Mouse (Mus musculus) retina, adult 2 months (tissue): ENCODE measurements at regions not wholly inside any gene's neighbourhood (a gene's known extent, or its start where the extent isn't known, plus 50 kb on each side); places are given as distances from the start of the nearest gene placed in this dataset.
A peak's percentile ranks its signal among the peaks of the same experiment; 100 is the strongest.
"Not testable (repeated sequence)": the region's sequence is repeated elsewhere in the genome, so short reads cannot be mapped to it uniquely, and the experiment has no call there.

Source experiments
- DNase-seq: peaks from one replicate; pipeline ENCODE4 v3.0.0-alpha.2; 2012; ENCODE audit warnings: low read depth, low spot score

GRCm38 (mm10) chr16:86934989-86935388, 419.0 kb upstream of the N6amt1 start:
- no peak for DNase-seq

DNA sequence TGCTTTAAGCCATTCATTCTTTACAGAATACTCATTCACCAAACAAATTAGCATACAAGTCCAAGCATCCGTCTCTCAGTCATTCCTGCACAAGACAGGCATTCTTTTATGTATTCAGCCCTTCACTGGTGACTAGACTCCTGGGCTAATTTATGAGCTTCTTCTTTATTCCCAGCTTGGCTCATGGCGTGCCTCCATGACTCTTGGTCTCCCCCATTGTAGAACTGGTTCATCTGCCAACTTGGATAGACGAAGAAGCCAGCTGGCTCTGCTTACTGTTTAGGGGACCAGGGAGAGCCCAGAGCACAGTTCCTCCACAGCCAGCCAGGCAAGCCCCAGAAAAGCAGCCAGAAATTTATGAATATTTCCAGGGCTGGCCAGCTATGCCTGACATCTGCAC, 421.2 kb upstream of the N6amt1 start:
- DNase-seq = peak; percentile 1

DNA sequence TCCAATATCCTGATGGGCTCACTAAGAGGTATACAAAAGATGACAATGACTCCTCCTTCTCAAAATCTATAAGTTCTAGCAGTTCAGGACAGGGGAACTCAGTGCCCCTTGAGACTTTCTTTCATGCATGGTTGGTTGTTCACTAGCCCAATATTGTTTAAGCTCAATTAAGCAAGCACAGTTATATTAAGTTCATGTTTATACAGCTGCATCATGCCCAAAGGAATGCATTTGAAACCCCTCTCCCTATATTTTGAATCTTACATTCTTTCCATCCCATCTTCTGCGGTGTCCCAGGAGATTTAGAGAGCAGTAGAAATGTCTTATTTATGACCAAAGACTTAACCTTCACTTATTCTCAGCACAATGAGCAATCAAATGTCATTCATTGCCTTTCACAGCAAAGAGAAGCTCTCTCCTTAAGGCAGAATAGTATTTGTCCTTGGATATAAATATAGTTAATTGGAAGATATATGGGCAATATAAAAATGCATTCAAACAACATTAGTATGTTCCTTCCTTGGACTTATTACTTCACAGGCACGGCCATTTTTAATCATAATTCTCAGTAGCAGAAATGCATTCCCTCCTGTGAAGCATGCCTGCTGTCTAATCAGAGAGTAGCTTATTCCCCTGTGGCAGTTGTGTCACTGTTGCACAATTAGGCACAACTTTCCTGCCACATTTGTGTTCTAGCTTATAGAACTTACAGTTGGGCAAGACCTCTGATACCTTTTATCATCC, 455.8 kb upstream of the N6amt1 start:
- no peak for DNase-seq

- no peak for DNase-seq
These were observed 459.0 kb upstream of the N6amt1 start for GRCm38 (mm10) chr16:86894982-86895381.

- no peak for DNase-seq
These were observed 459.7 kb upstream of the N6amt1 start for GRCm38 (mm10) chr16:86894333-86894732.

GRCm38 (mm10) chr16:86888421-86888820, 465.6 kb upstream of the N6amt1 start:
- DNase-seq = no peak

DNA sequence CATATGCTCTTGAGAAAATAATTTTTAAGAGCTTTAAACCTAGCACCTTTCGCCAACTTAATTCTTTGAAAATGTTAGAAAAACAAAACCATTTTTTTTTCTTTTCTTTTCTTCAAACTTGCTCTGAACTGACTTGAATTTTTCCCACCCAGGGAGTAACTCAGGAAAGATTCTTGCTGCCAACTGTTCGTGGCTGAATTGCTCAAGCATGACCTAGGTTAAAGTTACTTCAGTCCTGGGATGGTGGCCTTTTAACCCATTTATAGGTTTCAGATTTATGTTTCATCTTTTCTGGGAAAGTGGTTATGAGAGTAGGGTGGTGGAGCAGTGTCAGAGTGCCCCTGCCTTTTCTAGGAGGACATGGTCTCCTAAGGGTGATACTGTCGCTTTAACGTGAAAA, 466.4 kb upstream of the N6amt1 start:
- DNase-seq = no peak

DNA sequence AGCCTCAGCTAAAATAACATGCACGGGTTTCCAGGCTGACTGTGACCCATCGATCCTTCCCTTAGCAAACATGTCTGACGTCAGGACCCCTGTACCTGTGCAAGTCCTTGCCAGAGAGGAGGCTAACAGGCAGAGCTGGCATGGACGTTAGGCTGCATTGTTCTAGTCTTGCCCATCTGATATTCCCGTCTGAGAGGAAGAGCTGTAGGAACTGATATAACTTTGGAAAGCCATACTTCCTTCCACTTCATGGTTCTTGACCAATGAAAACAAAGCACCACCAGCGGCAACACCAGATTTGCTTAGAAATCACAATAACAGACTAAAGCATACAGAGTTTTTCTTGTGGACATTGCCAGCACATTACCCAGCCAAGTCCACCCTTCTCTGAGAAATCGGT, 470.1 kb upstream of the N6amt1 start:
- DNase-seq = no peak

- peak; percentile 8 for DNase-seq
These were observed 471.5 kb upstream of the N6amt1 start for GRCm38 (mm10) chr16:86882529-86882928.

DNA sequence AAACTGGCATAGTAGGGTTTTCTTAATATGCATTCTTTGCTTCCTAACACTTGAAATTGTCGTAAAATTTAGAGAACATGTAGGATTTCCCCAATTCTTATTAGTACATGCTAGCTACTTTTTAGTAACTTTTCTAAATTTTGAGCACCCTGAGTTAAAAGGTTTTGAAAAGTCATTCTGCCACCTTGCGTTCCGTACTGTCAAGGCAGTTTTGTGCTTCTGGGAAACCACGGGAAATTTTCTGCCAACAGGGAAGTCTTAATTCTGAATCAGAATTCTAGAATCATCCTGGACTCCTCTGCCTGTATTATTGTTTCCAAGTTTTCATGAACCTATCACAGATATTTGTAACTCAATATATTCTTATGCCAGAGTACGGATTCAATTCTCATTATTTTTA, 472.4 kb upstream of the N6amt1 start:
- DNase-seq = no peak

DNA sequence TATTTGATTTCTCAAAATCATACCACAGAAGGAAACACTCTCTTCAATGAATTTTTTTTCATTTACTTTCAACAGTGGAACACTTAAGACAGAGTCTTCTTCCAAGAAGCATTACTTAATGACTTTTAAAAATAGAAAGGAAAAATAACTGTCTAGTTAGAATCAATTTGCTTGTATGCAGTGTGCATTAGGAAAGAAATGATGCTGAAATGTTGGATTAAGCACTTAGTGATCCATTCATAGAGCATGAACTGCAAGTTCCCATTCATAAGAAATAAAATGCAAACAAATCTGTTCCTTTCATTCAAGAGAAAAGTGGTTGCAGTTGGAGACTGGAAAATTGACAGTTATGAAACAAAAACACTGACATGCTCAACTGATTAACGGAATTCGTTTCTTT, 493.2 kb upstream of the N6amt1 start:
- DNase-seq = no peak

DNA sequence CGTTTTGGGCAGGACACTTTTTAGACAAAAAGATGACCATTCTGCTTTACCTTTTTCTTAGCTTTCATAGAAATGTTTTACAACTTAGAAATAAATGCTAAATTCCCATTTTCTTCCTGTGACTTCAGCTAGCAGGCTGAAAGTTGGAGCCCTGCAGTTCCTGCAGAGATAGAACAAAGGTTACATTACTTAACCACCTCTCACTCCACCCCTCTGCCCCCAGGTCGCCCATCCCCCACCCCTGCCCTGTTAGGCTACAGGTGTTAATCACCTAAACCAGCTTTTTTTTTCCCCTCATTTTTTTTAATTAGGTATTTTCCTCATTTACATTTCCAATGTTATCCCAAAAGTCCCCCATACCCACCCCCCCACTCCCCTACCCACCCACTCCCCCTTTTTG, 498.1 kb upstream of the N6amt1 start:
- no peak for DNase-seq

- DNase-seq = no peak
These were observed 498.7 kb upstream of the N6amt1 start for GRCm38 (mm10) chr16:86855312-86855711.

DNA sequence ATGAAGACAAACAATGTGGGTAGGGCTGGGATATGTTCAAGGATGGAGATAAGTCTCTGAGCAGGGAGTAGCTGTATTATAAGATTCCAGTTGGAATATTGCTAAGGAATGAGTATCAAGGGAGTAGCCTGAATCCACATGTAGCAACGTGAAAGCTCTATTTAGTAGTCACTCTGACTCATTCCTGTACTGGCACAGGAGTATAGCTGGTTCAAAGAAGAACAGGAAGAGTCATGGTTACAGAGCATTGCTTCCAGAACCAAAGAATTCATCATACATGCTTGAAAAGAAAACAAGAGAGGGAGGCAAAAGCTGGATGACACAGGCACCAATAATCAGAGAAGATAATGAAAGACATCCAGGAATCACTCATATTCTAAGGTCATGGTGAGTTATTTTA, 500.6 kb upstream of the N6amt1 start:
- DNase-seq = no peak

GRCm38 (mm10) chr16:86838457-86839337, 515.3 kb upstream of the N6amt1 start:
- DNase-seq = no peak

- DNase-seq = no peak
These were observed 526.3 kb upstream of the N6amt1 start for GRCm38 (mm10) chr16:86827645-86828044.

GRCm38 (mm10) chr16:86826641-86827040, 527.3 kb upstream of the N6amt1 start:
- no peak for DNase-seq

DNA sequence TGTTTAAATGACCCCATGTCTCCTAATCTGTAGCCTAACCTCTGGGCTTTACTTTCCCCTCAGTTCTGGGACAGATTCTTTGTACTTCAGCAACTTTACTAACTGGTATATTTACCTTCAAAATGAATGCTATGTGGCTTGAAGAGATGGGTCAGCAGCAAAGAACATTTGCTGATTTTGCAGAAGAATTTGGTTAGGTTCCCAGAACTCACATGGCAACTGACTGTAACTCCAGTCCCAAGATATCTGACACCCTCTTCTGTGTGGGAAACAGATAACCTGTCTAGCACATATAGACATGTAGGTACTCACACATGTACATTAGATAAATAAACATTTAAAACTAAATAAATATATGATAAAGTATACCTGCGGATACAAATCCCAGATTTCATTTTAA, 530.5 kb upstream of the N6amt1 start:
- DNase-seq = no peak

DNA sequence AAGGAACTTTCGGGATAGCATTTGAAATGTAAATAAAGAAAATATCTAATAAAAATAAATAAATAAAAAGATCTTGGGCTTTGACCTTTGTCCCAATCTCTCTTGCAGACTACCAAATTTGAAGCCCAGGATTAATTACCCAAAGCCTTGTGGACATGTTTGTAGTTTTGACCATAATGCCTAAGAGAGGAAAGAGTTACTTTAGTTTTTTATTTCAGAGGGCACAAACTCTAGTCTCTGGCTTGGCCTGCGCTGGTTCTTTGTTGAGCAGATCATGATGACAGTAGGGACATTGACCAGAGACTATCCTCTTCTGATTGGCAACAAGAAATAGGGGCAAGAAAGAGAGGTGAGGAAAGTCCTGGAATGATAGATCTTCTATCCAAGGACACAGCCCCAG, 532.4 kb upstream of the N6amt1 start:
- no peak for DNase-seq

DNA sequence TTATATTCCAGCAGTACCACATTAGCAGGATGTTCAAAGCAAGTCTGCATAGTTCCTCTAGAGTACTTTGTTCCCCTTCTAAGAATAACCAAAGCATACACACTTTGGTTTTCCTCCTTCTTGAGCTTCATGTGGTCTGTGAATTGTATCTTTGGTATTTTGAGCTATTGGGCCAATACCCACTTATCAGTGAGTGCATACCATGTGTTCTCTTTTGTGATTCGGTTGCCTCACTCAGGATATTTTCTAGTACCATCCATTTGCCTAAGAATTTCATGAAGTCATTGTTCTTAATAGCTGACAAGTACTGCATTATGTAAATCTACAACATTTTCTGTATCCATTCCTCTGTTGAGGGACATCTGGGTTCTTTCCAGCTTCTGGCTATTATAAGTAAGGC, 535.3 kb upstream of the N6amt1 start:
- not testable (repeated sequence) for DNase-seq

DNA sequence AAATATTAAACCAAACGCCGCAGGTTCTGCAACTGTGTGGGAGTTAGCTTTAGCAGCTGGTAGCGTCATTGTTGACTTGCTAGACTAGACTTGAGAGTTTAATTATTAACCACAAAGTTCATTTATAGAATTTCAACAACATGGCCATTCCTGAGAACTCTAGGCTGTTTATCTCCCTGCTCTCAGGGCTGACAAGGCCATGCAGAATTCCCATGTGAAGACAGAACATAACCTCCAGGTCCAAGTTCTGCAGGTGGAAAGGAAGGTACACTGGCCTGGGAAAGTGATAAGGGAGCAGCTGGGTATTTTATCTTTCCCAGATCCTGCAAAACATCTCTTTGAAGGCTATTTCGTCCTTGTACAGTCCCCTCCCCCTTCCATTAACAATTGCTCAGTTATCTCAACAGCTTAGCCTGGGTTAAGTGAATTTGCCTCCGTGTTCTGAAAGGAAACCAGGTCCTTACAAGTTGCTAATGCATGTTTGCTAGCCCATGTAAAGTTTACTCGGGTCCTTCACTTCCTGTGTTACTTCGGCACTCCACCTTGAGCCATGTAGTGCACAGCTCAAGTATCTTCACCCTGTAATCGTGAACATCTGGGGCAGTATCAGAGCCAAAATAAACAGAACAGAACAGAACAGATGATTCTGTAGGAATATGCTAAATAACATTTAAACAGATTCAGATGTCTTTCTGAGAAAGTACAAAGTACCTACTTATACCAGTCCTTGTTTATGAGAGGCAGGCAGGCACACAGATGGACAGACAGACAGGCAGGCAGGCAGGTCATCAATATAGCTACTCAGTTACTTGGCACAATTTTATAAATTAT, 537.0 kb upstream of the N6amt1 start:
- no peak for DNase-seq

DNA sequence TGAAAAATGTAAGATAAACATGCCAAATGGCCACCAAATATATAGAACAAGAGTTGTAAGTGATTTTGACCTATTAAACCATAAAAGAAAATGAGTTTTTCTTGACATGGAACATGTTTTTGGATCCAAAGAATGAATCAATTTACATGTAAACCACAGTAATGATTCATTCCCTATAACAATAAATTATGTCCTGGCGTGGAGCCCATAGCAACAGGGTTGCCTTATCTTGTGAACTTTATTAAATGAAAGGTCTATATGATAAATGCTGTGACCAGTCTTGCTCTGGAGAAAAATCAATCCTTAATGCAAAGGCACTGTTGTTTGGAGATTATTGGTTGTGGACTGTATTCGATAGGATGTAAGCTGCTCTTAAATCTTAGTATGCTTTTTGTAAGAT, 538.0 kb upstream of the N6amt1 start:
- DNase-seq = no peak
